Mouse (Mus musculus): ENCODE measurements at regions not wholly inside any gene's neighbourhood (a gene's known extent, or its start where the extent isn't known, plus 50 kb on each side); places are given as distances from the start of the nearest gene placed in this dataset.

DNA sequence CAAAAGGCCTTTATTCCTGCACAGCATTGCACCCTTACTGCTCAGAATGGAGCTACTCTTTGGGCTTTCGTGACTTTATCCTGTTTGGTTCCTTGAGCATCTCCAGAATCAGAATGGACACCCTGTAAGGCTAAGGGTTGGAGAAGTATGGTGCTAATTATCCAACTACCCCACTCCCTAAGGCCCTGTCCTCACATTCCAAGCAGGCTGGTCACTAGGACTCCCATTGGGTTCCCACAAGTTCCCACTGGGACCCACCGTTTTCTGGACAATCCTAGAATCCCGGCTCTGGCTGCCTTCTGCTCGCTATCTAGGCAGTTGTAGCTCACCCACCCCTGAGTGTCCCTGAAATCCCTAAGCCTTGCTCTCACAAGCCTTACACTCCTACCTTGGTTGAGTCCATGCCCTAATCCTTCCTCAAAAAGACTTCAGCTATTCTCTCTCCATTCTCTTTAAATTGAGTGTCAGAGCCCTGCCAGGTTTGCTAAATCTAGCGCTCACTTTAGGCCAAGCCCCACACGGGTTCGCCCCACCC, 146.1 kb downstream of the Efcab1 start:
- no peak for DNase-seq

DNA sequence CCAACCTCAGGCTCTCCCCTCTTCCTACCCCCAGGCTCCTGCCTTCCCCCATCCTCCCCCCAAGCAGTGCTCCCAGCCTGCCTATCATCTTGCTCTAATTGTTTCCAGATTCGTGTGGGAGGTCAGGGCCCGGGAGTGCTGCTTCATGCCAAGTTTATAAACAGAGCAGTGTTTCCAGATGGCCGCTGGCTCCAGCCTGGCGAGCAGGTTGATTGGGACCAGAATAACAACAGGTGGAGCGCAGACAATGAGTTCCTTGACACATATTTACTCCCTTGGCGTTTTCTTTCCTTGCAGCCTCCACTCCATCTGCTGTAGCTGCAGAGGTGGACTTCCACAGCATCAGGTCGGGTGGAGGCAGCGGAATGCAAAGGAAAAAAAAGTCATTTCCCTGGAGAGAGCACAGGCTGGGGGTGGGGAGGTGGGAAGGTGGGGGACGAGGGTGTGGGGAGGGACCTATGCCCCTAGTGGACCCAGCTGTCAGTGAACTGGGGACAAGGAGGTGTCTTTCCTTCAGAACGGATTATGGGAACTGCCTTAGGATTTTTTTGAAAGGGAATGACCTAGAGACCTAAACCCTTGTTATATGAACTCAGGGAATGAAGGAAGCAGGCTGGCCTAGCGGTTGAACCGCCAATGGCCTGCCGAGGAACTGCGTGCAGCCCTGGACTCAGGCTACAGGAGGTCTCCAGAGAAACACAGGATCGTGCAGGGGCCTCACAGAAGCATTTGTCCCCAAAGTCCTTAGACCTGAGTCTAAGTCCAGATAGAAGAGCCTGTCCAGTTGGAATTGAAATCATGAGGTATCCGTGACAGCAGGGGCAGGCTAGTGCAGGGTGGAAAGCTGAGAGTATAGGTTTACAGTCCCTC, 146.8 kb downstream of the Efcab1 start:
- DNase-seq: peak; percentile 63

DNA sequence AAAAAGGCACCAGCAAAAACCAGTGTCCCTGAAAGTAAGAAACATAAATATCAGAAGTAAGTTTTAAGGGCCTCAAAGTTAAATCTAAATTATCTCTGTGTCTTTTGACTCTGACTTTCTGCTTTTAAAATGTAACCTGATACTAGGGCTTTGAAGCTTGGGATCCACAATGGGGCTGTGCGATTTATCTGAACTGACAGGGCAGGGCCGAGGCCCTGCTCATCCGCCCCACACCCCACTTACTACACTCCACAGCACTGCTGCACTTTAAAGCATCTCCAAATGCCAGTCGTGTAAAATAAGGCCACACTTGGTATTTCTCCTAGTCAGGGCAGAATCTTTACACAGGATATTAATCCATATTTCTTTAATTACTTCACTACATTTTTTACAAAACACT, 147.4 kb downstream of the Efcab1 start:
- DNase-seq: no peak

DNA sequence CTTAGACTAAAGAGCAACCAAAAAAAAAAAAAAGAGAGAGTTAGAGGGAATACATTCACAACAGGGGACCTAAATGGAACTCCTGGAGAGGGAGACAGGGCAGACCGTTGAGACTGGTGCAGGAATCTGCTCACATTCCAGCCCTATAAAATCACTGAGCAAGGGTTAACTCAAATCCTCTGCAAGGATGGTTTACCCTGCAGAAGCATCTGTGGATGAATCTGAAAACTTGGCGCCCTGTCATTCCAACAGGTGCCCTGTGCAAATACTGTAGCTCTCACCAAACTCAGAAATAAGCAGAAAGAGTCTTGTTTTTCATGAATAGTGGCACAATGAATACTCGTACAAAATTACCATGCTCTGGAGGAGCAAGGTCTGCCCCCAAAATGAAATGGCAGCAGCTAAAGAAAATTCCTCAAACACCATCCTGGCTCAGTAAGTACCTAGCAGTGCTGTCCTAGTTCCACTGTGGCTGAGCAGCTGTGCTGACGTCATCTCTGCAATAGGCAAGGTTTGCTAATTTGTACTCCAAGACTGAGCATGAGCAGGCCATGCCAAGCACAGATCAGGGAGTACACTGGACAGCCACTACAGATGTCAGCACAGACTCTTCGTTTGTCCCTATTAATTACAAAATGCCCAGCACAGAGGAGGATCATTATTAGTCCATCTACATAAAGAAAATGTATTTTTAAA, 148.0 kb downstream of the Efcab1 start:
- no peak for DNase-seq

DNA sequence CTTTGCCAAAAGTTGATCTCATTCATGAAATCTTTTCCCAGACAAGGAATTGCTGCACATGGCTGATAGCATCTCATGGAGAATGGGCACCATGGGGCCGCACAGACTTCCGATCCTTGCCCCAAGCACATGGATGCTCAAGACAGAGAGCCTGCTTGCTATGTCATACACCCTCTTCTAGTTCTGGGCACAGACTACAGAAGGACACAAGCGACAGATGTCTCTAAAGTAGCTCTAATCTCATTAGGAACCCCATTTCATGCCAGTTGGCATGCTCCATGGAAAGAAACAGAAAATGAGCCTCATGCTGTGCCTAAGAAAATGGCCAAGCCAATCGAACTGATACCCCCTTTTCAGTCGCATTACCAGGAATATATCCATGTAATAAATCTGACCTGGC, 149.3 kb downstream of the Efcab1 start:
- DNase-seq: no peak

DNA sequence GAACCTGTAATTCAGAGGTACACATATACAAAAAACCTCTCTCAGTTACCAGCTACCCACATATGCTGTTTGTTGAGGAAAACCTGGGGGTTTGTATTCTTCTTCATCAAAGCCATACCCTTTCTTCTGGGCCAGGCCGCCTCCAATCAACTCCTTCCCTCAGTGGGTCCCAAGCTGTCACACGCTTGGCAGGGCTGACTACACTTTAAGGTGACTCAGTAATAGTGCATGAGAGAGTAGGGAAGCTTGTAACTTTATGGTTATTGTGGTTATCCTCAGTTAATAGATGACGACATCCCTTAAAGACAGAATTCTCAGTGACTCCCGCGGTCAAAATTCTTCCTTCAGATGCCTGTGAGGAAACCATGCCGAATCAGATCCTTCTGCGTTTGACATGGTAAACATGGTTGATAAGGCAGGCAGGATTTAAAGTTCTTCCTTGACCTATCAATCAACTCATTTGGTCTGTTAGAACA, 164.1 kb downstream of the Efcab1 start:
- no peak for DNase-seq

DNA sequence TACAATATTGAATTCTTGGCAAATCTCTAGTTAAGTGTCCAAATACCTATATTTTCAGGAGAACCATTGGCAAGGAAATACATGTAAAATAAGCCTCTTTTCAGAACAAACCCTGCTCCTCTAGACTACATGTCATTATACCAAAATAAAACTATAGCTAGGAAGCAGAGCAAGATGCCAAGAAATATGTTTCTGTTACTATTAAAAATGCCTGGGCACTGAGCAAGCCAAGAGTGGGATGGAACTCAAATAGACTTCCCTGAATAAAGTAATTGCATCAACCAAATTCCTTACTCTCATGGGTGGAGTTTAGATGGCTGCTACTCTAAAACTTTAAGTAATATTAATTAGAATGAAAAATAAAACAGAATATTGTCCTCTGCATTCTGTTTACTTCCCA, 168.0 kb downstream of the Efcab1 start:
- DNase-seq: no peak

DNA sequence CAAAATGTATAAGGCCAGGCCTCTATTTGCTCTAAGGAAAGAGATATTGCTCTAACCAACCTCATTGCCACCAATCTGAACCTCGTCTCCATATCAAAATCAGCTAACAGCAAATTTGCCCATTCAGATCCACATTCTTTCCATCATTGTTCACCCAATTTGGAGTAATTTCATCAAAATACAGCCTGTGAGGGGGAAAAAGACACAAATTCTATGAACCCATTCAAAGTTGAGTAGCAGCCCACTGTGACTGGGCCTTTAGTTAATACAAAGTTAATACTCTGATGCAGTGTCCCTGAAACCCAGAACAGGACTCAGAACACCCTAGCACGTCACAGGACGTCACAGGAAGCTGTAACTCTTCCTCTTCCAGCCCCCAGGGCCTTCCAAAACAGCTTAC, 177.3 kb downstream of the Efcab1 start:
- DNase-seq: no peak

DNA sequence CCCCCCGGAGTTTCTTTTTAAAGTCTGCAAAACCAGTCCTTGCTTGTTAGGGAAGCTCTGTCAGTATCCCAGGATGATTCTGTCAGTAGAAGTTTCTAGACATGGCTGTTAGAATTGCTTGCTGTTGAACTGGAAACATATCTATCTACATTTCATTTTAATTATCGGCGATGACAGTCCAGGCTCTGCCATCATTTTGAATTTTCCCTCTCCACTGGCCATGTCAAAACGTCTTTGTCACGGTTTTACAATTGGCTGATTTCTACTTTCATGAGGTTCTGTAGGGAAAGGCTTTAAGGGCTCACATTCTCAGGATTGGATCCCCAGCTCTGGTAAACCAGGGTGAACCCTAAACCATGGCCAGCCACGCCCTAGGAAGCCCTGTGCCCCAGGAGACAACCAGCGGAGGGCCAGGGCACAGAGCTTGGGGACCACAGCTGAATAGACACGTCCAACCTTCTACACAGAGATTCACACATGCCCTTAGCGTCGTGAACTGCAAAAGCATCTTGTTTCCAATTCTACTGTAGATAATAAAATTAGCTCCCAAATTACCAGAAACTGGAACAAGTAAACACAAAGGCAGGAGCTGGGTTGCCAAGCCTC, 177.8 kb downstream of the Efcab1 start:
- DNase-seq: no peak

DNA sequence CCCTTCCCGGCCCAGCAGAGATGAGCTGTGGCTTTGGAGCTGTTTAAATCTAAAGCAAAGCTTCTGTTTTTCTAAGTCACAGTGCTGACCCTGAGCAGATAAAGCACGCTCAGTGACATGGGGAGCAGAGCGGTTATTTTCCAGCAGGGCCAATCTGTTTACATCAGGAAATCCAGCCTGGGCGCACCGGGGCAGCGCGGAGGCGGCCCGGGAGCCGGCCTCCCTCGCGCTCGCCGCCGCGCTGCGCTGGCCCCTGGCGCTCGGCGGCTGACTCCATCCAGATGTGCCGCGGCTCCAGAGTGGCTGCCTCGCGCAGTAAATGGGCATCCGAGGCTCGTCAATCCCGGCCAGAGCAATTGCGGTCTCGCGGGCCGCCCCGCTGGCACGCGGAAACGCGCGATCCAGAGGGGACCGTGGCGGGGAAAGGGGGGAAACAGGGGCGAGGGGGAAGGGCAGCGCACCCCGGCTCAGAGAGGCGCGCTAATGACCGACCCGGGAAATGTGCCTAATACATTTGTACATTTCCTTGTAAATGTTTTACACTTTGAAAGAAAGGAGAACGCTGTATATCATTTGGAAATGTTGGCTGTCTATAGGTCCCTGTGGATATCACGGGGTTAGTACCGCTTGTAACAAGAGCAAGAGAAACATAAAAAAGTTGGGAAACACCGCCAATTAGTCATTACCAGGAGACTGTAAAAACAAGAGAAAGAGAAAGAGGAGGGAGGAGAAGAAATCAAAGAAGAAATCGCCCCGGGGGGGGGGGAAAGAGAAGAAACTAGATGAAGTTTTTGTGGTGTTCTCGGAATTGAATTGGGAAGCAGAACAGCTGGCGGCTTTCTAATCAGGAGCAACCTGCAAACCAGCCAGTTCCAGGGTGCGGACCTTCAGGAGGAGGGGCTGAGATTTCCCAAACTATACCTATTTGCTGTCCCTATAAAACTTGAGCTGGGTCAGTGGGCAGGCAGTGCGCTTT, 178.6 kb downstream of the Efcab1 start:
- no peak for DNase-seq

DNA sequence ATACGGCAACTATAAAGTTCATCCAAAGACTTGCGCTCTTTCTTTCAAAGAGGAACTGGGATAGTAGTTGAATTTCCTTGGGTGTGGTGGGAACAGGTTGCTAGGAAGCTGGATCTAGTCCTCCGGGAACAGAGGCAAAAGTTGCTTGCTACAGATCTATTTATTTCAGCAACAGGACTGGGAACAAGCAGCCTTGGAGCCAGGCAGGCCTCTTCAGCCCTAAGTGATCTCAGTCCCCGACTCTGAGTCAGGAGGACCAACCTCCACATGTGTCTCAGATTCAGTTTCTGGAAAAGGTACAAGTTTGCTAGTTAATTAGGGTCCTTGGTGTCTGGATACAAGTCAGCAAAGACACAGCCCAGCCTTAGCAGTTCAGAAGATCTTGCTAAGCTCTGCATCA, 180.2 kb downstream of the Efcab1 start:
- DNase-seq: no peak

DNA sequence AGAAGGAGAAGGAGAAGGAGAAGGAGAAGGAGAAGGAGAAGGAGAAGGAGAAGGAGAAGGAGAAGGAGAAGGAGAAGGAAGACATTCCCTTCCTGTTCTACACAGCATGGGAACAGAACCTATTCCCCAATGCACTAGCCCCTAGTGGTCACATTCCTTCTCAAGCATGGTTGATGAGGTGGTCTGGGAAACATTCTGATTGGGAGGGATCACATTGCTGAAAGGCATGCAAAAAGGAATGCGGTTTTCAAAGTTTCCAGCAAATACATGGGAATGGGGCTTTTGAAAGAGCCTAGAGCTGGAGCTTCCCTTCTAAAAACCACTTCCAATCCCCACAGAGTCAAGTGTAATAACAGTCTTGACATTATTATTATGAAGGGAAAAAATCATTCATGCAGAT, 197.5 kb downstream of the Efcab1 start:
- no peak for DNase-seq

DNA sequence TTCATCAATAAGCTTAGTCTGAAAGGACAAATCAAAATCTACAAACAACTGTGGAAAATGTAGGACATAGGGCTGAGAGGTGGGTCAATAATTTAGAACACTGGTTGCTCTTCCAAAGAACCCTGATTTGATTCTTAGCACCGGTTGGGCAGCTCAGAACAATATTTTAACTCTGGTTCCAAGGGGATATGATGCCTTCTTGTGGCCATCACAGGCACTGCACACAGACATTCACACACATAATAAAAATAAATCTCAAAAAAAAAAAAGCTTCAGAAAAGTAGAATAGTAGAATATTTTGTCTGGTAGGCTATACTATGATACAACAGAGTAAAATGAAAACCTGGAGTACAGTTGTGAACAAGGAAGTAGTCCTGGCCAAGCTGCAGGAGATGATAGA, 200.8 kb downstream of the Efcab1 start:
- DNase-seq: no peak

DNA sequence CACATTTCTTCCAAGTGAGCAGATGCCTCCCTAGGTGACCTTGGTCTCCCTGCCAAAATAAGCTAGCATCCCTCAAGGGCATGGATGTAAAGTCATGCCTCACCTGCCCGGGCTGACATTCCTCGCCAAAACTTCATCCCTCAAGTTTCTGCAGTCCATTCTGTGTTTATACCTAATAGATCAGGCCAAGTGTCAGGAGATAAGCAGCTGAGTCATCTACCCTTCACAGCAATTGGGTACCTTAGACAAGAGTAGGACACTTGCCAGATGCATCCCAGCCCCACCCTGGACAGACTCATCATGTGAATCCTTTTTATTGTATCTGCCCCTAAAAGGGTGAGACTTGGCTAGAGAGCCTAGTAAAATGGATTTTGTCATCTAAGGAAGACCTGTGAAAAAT, 204.1 kb upstream of the Gm21897 start:
- DNase-seq: no peak

DNA sequence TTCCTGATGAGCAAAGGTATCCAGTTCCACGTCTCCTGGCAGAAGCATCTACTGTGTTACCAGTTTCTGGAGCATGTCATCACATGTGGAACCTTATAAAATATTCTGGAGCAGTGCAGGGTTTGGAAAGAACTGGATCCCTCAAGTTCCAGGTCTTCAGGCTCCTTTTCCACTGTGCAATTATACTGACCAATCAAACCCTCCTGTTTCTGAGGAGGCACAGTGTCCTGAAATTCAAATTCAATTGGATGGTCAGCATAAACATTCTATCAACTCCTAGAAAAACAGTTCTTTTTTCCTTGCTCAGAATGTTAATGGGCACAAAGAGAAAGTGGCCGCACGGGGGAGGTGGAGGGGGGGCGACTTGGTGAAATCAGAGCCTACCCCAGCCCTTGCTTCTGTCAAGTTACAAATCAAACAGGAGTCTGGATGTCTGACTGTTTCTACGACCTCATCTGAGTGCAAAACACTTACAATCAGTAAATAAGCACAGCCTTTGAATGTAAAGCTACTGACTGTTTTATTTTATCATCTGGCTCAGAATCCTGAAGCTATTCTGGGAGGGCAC, 203.2 kb upstream of the Gm21897 start:
- no peak for DNase-seq

DNA sequence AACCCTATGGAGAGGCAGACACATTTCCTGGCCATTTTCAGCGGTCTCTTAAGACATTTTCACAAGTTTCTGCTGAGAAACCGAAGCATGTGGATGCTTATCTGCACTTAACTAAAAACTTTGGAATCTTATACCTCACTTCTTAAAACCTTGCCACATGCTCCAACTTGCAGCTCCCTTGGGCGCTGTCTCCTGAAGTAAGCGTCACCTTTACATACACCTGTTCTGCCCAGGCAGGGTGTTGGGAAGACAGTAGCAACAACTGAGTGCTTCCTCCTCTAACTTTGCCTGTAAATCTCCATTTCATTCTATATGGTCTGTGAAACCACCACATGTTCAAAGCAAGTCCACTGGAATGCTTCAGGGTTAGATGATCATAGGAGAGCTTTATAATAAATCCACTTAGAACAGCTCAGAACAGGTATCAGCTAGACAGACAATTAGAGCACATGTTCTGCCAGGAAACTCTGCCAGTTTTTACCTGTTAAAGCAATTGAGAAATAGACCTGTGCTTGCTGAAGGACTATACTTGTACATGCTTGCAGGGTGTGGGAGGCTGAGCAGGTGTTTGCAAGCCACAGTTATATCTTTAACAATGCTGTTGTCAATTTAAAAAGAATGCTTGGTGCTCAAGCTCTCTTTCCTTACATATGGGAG, 202.6 kb upstream of the Gm21897 start:
- no peak for DNase-seq

DNA sequence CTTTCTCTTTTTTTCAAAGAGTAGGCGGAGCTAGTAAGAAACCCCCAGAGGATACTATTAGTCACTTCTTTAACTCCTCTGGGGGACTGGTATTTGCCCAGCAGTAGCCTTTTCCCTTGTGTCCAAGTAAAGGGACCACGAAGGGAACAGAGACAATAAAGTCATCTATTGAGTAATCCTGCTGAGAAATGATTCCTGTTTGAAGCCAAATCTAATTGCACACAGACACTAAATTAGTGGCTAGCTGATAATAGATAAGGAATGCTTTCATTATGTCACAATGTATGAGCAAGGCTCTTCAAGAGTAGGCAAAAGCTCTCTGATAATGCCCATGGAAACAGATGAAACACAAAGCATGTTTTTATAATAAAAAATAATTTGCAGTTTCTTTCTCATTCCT, 201.9 kb upstream of the Gm21897 start:
- no peak for DNase-seq

DNA sequence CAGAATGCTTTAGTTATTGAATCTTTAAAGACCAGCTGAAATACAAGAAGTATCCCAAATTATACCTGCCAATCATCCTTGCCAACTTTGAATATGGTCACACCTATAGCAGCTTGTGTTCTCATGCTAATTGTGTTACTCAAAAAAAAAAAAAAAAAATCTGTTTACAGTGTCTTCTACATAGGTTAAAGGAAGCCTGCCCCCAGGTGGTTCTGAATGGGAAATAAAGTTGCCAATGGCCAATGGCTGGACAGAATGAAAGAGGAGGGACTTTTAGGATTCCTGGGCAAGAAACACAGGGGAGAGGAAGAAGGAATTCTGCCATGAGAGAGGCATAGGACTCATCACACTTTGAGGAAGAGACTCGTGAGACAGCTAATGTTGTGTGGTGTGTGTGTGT, 197.5 kb upstream of the Gm21897 start:
- no peak for DNase-seq

DNA sequence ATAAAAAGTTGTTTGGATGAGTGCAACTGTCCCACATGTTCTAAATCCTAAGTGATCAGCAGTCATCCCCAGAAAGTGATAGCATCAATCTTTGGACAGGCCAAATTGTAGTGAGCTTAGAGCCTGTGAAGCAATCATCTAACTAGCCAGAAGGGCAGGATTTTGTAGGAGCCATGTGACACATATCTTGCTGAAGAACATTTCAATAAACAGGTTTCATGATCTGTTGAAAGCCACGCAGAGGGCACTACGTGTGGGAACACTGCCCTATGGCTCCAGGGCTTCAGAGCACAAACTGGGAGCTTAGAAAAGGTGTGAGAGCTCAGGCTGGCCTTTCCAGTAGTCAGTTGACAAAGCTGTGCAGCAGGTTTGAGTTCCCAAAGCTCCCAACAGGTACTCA, 188.3 kb upstream of the Gm21897 start:
- no peak for DNase-seq

DNA sequence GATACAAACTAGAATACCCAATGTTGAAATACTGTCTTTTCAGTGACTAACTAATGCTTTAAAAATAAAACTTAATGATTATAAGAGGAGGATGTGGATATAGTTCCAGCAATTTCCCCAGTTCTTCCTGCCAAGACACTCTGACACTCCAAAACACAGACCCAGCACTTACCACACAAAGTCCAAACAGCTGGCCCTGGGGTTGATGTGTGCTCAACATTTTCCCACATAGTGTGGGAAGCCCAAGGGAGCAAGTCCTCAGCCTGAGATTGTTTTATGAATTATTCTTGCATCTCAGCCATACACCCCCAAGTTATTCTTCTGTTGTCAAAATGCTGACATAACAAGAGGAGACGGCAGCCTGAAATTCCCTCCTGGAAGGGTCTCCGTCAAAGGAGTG, 187.5 kb upstream of the Gm21897 start:
- no peak for DNase-seq

DNA sequence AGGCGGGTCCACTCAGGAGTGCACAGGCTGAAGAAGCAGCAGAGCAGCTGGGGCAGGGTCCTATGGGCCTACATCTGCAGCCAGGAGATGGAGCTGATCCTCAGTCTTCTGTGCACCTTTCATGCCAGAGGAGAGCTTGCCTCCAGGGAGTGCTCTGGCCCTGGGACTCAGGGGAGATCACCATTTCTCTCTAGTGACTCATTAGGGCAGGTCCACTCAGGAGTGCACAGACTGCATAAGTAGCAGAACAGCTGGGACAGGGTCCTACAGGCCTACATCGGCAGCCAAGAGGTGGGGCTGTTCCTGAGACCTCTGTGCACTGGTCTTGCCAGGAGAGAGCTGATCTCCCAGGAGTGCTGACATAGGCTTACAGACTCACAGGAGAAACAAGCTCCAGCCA, 159.4 kb upstream of the Gm21897 start:
- DNase-seq: no peak

DNA sequence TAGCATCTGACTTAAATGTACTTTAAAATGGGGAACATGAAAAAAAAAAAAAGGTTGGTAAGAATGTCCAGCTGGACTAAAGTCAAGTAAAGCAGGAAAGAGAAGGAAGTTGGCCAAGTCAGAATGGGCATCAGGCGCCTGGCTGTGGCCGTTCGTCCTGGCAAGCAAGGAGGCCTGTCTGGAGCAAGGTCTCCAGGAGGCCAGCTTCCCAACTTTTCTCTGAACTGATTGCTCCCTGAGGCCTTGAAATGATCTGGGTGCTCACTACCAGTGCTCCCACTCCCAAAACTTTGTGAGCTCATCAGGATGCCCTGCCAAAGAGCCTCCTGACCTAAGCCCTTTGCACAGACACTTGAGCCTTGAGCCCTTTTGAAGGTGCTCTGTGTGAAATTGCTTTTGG, 141.7 kb upstream of the Gm21897 start:
- no peak for DNase-seq
